Mouse (Mus musculus): Measurements from ENCODE around the gene Ell3.

DNA sequence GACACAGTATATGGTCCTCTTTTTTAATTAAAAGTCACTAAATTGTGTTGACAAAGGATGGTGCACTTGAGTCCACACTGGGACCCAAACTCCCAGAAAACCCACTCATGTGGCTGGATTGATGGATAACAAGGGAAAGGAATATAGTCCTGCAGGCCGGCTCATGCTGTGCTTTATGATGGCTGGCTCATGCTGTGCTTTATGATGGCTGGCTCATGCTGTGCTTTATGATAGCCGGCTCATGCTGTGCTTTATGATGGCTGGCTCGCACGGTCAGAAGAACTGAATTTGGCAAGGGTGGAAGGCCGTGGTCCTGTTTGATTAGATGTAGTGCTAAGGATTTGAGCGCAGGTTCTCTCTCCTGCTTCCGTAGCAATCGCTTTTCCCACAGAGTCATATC, 39.5 kb upstream of the Ell3 start:
- no peak for TF ChIP-seq FLI1 (IDR thresholded peaks at IDR 0.05; ENCODE audit: low read length)
- no peak for TF ChIP-seq GATA1 (IDR thresholded peaks at IDR 0.05; ENCODE audit: borderline replicate concordance, low read length)

All from megakaryocyte, embryonic 14.5 days (primary cell).